Mouse (Mus musculus): Measurements from ENCODE around the gene Sidt1.

DNA sequence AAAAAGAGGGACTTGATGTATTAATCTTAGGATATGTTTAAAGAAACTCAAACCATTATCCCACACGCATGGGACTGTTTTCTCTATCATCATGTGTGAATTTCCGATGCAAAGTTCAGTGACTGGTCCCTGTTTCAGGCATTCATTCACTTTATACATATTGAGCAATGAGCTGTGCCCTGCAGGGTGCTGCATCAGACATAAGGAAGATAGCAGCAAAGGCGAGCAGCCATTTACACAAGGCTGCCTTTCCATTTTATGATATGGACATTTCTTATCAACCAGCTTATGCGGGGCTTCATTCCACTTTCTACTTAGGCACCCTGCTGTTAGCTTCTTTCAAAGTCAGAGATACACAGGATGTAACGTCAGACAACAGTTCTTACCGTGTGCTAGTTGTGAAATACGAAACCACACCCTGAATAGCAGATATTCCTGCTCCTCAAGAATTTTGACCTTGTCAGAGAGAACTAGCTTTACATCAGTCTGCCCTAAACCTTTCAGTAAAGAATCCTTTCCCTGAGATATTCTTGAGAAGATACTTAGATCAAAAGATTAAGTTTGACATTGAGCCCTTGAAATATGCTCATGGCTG is 45.5 kb downstream of the Sidt1 start:
- TF ChIP-seq CTCF (IDR thresholded peaks at IDR 0.05; ENCODE audit: low read depth), result no peak
- no peak for TF ChIP-seq EP300 (optimal IDR thresholded peaks at IDR 0.05)
